Mouse (Mus musculus): ENCODE results near the gene Hspb7.
A peak's percentile ranks its signal among the peaks of the same experiment; 100 is the strongest.

The Hspb7 gene

DNA sequence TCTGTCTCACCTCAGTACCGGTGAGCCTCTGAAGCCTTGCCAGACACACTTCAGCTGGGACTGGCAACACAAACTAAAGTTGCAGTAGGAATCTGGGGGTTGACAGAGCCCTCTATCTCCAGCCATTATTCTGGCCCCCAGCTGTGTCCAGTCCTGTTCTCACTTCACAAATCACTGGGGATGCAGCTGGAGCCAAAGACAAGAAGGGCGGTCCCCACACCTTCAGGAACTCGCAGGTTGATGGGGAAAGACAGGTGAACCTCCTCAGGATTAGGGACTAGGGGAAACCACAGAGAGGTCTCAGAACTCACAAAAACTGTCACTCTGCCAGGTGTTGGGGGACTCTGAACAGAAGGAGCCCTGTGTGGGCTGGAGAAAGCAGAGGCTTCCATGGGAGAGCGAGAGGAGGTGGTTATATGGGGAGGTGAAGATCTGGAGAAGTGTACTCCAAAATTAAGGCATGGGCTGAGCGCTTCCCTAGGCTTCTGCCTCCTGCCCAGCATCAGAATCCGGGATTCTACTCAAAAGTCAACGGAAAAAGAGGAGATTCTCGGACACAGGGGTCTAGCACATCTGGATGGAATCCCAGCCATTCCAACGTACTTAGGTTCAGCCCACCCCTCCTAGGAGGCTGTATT lies at the start of gene Hspb7:
TSS of gene Hspb7 (plus strand) at position 588 of the 638 bp plus-strand sequence.
- DNase-seq (ENCODE audit: low spot score), result no peak

DNA sequence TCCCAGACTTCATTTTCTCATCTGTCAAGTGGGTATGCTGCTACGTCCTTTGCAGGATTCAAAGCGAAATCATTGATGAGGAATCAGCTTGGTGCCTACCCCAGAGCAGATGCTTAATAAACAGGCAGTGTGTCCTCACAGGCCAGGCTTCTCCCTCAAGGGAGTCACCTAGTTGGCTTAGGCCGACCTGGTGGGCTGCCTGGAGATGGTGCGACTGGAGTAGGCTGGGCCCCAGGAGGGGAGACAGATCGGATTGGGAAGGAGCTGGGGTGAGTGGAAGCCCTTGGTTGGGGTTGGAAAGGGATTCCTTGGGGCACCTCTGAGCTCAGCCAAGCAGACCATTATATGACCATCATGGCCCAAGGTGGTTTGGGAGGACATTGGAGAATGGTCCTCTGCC lies 48.2 kb upstream of the Hspb7 start:
- DNase-seq (ENCODE audit: low spot score), result no peak

DNA sequence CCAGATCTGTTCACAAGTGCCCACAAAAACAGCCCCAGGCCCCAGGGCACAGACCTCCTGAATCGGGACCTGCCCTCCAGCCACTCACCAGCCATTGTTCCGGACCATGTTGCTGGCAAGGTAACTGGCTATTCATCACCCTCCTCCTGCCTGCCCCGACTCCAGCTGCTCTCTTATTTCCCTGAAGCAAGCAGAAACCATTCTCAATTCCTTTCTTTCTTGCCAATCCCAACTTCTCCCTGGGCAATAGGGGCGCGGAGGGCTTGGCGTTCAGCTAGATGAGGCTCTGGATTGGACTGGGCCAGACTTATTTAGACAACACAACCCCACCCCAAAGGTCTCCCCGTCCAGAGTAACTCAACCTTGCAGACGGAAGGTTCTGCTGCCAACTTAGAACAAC lies 40.9 kb upstream of the Hspb7 start:
- no peak for DNase-seq (ENCODE audit: low spot score)

DNA sequence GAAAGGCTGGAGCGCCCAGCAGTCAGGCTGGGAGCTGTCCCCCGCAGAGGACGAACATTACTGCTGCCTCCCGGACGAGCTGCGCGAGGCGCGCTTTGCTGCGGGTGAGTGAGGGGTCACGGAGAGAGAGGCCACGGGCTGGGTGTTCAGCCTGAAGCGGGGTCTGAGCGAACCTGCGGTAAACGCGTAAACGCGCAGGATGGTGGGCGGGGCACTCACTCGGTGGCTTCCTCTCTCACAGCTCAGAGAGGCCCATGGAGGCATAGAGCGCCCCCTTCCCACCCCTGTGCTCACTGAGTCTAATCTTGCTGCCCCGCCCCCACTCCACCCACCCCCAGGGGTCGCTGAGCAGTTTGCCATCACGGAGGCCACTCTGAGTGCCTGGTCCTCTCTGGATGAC lies 38.2 kb upstream of the Hspb7 start:
- DNase-seq (ENCODE audit: low spot score), result no peak

DNA sequence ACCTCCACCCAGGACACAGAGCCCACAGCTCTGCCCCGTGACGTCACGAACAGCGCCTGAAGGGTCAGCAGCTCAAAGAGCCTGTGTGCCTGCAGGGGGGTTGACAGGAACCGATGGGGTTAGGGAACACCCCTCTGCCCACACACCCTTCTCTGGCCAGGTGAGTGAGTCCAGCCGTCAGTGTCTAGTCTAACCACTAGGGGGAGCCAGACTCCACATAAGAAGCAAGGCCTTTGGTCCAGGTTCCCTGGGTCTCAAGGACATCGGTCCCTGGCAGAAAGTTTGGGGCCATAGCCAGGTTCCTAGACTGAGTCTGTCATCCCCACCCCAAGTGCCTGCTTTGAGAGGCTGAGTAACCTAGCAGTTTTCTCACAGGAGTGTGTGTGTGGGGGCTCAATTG lies 35.3 kb upstream of the Hspb7 start:
- DNase-seq (ENCODE audit: low spot score), result no peak

DNA sequence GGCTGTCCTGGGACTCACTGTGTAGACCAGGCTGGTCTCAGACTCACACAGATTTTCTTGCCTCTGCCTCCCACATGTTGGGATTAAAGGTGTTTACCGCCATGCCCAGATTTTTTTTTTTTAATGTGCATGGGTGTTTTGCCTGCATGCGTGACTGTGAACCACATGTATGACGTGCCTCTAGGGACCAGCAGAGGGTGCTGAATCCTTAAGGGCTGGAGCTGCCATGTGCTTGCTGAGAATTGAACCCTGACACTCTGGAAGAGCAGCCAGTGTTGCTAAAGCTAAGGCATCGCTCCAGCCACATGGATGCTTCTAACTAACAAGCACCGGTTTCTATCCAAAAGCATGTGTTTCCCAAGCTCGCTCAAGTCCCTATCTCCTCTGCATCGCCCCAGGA lies 34.4 kb upstream of the Hspb7 start:
- DNase-seq (ENCODE audit: low spot score), result no peak

DNA sequence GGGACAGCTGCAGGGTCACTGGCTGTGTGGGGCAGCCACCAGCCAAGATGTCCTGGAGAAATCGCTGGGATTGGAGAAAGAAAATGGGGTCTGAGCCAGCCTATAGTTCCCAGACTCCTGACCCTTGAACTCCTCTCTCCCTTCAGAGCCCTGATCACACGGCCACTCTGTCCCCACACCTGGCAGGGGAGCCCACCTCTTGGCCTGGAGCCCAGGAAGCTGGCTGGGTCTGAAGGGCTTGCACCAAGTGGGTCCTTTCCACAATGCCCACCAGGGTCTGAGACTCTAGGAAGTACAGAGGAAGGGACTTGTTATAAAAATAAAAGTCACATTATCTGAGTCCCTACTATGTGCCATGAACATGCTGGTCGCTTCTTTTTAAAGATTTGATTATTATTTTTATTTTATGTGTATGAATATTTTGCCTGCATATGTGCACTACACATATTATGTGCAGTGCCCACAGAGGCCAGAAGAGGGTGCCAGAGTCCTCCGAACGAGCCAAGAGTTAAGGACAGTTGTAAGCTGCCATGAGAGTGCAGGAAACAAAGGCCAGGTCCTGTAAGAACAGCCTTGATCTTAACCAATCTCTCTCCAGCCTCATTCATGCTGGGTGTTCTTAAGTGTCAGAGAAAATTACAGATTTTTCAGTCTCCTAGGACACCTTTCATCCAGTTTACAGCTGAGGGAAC lies 33.3 kb upstream of the Hspb7 start:
- peak; percentile 57 for DNase-seq (ENCODE audit: low spot score)

DNA sequence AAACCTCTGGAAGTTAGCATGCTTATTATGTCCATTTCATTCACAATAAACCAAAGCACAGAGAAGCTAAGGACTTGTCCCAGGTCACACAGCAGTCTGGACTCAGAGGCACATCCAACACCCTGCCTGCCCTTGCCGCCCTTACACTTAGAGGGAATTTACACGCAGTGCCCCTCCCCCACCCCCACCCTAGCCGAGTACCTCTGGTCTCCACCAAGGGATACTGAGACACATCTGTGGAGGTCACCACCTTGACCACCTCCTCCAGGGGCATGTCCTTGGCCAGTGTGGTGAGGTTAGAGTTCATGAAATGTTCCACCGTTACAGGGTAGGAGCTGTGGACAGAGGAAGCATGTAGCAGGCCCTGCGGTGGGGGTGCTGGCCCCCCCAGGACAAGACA lies 32.6 kb upstream of the Hspb7 start:
- no peak for DNase-seq (ENCODE audit: low spot score)

DNA sequence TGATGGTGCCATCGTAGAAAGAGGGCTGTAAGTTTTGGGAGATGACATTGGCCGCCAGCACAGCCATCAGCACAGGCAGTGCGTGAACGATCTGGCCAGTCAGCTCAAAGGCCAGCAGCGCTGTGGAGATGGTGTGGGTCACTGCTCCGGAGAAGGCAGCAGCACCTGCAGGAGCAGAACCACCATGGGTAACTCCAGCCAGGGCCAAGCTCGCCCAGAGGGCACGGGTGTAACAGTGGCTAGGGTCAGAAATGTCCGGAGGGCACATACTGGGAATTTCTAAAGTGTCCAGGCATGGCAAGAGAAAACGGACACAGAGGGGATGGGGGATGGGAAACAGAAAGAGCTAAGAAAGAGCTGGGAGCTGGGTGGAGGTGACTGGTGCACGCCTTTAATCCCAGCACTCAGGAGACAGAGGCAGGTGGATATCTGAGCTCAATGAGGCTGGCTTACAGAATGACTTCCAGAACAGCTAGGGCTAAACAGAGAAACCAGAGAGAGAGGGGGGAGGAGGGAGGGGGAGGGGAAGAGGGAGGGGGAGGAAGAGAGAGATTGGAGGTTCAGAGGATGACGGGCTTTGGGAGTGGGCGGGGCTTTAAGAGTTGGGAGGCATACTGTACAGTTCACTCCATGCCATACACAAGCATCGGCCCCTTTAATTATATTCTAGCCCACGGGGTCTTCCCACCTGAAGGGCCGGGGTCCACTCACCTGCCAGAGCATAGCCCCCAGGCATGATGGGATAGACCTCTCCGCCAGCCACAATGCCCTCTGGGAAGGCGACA lies 31.0 kb upstream of the Hspb7 start:
- DNase-seq (ENCODE audit: low spot score), result no peak

DNA sequence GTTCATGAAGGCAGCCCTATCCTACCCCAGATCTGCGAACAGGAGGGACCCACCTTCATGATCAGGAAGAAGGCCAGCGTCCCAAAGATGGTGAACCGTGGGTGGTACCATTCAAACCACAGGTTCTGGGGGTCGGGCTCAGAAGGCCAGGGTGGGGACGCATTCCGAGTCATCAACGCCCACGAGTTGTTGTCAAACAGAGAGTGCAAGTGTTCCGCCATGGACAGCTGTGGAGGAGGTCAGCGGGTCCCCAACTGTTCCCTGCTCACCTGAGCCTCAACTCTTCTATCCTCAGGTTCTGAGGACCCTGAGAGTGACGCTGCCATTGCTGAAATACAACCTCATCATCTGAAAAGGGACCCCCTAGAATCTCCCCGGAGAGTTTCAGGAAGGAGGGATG lies 29.3 kb upstream of the Hspb7 start:
- no peak for DNase-seq (ENCODE audit: low spot score)

DNA sequence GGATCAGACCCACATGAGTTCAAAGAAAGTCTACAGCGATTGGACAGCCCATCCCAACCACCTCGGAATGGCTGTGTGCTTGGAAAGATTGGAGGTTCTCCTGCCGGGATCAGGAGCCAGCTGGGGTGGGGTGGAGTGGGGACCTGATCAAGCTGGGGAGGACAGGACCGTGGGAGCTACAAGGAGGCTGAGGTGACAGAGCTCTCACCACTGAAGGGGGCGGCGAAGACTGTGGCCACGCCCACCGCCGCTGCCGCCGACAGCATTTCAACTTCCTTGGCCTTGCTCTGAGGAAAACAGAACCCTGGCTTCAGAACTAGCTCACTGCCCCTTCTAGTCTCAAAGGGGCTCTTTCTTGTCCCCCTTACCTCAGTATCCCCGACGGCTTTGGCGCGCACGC lies 25.8 kb upstream of the Hspb7 start:
- no peak for DNase-seq (ENCODE audit: low spot score)

DNA sequence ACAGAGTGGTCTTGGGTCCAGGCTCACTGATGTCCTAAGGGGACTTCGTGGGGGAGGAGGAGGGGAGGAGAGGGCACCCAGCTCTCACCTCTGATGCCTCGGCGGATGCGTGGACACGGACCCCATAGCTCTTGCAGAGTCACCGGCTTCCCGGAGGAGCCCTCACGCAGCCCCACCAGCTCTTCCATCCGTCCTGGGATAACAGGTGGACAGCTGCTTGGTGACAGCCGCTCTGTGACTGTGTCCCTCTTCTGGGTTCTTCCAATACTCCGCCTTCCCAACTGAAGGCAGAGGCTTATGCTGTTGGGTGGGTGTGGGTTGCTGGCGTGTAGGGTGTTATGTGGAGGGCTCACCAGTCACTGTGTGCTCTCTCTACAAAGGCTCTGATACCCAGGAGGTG lies 22.7 kb upstream of the Hspb7 start:
- DNase-seq (ENCODE audit: low spot score), result no peak

DNA sequence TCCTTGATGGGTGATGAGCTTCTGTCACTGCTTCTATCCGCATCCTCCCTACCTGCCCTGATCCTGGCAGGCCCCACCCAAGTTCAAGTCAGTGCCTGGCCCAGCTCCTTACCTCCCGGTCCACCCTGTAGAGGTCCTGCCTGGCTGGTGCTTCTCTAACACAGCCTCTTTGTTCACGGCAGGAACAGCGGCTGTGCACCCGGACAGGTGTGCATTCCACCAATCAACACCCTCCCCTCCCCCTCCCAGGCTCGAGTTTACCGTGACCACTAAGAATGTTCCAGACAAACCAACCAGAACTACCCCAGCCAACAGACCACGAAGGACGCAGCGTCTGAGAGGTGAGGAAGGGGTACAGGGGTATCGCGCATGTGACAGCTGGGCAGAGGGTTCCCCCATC lies 22.0 kb upstream of the Hspb7 start, which contains the start of gene Clcnka:
TSS of gene Clcnka (minus strand) at position 180 of the 400 bp plus-strand sequence.
- DNase-seq (ENCODE audit: low spot score), result no peak

DNA sequence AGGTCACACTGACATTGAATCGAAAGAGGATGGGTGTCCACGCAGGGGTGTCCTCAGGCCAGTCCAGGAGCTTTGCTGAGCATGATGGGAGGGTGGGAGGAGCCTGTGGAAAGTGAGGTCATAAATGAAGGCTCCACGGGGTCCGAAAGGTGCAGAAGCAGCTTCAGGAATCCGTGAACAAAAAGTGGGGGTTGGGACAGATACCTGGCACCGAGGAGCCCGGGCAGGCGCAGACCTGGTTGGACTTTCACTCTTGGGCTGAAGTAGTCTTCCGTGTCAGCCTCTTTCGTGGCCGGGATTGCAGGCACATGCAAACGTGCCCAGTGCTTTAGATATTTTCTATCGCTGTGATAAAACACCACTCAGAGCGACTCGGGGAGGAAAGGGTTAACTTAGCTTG lies 20.4 kb upstream of the Hspb7 start:
- no peak for DNase-seq (ENCODE audit: low spot score)

DNA sequence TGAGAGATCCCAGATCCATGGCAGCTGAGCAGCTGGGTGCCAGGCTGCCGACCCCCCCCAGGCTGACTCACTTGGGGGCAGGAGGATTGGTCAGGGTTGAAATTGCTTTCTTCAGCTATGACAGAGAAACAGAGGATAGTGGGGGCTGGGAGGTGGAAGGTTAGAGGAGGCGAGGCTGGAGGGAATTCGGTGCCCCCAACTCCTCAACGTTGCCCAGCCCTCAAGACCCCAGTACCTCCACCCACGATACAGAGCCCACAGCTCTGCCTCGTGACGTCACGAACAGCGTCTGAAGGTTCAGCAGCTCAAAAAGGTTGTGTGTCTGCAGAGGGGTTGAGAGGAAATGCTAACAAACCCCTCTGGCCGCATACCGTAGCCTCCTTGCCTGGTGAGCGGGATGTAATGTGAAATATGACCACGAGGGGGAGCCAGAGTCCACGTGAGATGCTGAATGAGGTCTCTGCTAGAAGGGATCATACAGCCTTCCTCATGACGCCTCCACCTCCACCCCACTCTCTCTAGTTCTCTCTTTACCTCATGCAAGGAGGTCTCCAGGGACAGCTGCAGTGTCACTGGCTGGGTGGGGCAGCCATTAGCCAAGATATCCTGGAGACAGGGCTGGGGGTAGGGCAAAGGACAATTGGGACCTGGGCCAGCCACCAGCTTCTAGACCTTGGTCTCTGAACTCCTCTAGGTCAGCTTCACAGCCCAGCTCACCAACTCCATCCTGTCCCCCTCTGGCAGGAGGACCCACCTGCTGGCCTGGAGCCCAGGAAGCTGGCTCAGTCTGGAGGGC lies 15.9 kb upstream of the Hspb7 start:
- DNase-seq (ENCODE audit: low spot score), result peak; percentile 81

DNA sequence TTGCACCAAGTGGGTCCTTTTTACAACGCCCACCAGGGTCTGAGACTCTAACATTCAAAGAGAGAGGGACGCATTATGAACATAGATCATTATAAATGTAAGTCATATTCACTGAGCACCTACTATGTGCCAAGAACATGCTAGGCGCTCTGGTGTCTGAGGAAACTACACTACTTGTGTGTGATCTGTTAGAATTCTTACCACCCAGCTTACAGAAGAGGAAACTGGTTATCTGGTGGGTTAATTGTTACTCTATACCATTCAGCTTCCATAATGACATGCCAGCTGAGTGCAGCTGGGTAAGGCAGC lies 15.3 kb upstream of the Hspb7 start:
- no peak for DNase-seq (ENCODE audit: low spot score)

DNA sequence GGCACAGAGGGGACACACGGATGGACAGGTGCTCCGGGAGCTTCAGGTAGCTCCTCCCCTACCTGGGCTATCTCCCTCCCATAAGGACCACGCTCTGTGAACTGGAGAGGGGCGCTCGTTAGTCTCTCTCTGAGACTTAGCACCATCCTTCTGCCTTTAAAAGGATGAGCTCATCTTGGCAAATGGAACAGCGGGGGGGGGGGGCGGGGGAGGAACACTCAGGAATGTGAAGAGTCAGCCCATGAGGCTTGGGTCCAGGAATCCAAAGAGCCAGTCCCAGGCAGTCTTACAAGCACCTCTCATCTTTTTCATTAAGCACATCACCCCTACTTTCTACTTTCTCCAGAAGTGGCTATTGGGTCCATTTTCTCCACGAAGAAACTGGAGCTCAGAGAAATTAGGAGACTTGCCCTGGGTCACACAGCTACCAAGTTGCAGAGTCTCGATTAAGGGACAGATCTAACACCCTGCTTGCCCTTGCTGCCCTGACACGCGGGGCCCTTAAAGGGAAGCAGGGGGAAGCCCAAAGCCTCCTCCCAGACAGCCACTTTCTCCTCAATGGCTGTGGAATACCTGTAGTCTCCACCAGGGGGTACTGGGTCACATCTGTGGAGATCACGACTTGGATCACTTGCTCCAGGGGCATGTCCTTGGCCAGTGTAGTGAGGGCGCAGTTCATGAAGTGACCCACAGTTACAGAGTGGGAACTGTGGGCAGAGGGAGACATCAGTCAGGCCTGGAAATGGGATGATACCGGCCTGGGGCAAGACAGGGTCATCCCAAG lies 13.9 kb upstream of the Hspb7 start:
- DNase-seq (ENCODE audit: low spot score), result no peak

DNA sequence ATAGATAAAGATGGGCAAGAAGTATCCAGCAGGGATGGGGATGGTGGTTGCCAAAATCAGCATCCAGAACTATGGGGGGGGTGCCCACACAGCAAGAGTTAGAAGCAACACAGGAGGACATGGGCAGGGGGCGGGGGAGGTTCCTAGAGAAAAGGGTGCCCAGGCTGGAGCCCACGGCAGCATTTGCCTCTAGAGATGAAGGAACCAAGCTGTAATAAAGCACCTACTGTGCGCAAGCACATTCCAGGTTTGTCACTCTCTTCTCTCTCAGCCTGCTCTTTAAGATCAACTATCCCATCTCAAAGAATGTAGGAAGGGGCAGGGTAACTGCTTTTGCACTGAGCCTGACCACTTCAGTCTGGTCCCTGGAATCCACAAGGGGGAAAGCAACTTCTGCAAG lies 12.0 kb upstream of the Hspb7 start:
- DNase-seq (ENCODE audit: low spot score), result no peak

DNA sequence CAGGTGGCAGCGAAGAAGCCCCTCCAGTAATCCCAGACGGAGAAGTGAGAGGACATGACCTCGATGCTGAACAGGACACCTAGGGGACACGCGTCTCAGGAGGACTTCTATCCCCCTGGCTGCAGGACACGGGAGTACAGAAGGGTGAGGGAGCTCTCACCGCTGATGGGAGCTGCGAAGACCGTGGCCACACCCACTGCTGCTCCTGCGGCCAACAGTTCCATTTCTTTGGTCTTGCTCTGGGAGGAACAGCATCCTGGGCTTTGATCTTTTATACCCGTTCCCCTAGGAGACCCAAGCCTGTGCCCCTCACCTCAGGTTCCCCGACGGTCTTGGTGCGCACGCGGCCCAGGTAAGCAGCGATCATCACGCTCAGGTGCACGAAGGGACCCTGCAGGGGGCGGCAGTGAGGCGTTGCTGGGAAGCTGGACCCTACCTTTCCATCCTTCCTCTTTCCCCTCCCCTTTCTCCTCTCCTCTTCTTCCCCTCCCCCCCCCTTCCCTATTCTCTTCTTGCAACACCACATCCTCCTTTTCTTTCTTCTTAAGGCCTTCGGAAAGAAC lies 9.1 kb upstream of the Hspb7 start:
- DNase-seq (ENCODE audit: low spot score), result no peak

DNA sequence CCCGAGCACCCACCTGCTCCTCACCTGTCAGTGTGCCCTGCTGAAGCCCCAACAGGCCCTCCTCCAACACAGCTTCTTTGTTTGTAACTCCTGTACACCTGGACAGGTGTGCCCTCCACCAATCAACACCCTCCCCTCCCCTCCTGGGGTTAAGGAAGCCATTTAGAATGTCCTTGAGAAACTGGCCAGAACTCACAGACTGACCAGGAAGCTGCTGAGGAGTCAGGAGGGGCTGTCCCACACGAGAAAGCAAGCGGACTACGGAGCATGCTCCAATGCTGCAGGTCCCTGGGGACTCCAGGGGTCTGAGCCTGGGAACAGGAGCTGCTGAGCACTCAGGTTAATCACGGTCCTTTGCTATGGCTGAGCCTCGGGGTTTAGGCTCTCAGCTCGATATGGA lies 4.7 kb upstream of the Hspb7 start, which contains the start of gene Clcnkb:
TSS of gene Clcnkb (minus strand) at position 91 of the 400 bp plus-strand sequence.
- DNase-seq (ENCODE audit: low spot score), result no peak

Data from ovary, postnatal 10 days (tissue).